Mouse (Mus musculus) MEL (cell line): ENCODE measurements around the gene Apopt1. TPM values are rescaled to one million over a fixed set of nuclear protein-coding genes. Genes with fewer than 3 reads are reported as not detected.
A peak's percentile ranks its signal among the peaks of the same experiment; 100 is the strongest.

Experiments
- DNase-seq: peaks from one replicate; pipeline ENCODE4 v3.0.0; 2011; ENCODE audit warnings: low read depth, low spot score
- H3K27ac ChIP-seq: 2 replicates; pipeline ENCODE4 v1.5.1; 2012; ENCODE audit warnings: low read depth, mild to moderate bottlenecking, control low read depth, low read length, moderate library complexity; ENCODE audit not compliant: control insufficient read depth
- H3K27me3 ChIP-seq, 2 experiments: fragments of 150-350 bp in 1 of 2; sonication (generic) in 1 of 2; 2 replicates each; pipeline ENCODE4 v1.6.1; 2012; ENCODE audit warnings: low read length in 2 of 2, mild to moderate bottlenecking in 2 of 2, improper control_type of control experiment in 1 of 2, moderate library complexity in 1 of 2; ENCODE audit not compliant: insufficient read depth in 2 of 2, control insufficient read depth in 1 of 2
- H3K36me3 ChIP-seq, 2 experiments: 2 replicates each; pipeline ENCODE4 v1.6.1; 2012 to 2014; ENCODE audit warnings: low read length in 2 of 2, improper control_type of control experiment in 1 of 2, inconsistent platforms in 1 of 2, mild to moderate bottlenecking in 1 of 2; ENCODE audit not compliant: insufficient read depth in 2 of 2, control insufficient read depth in 1 of 2
- H3K4me1 ChIP-seq, 2 experiments: fragments of 150-350 bp in 1 of 2; sonication (generic) in 1 of 2; 2 replicates each; pipeline ENCODE4 v1.6.1; 2012; ENCODE audit warnings: low read length in 2 of 2, improper control_type of control experiment in 1 of 2, mild to moderate bottlenecking in 1 of 2; ENCODE audit not compliant: insufficient read depth in 2 of 2, control insufficient read depth in 1 of 2
- H3K4me3 ChIP-seq, 2 experiments: fragments of 150-350 bp in 1 of 2; sonication (generic) in 1 of 2; 2 replicates each; pipeline ENCODE4 v1.5.1; 2012; ENCODE audit warnings: low read depth in 2 of 2, low read length in 2 of 2, mild to moderate bottlenecking in 2 of 2, moderate library complexity in 2 of 2, control low read depth in 1 of 2, improper control_type of control experiment in 1 of 2; ENCODE audit not compliant: control insufficient read depth in 1 of 2, insufficient read depth in 1 of 2
- H3K79me2 ChIP-seq: 2 replicates; pipeline ENCODE4 v1.6.1; 2012; ENCODE audit warnings: mild to moderate bottlenecking, low read length, moderate library complexity; ENCODE audit not compliant: control insufficient read depth, poor library complexity, insufficient read depth
- H3K9ac ChIP-seq: 2 replicates; pipeline ENCODE4 v1.6.1; 2012; ENCODE audit warnings: low read depth, mild to moderate bottlenecking, control low read depth, low read length, moderate library complexity; ENCODE audit not compliant: control insufficient read depth, poor library complexity, severe bottlenecking
- H3K9me3 ChIP-seq: fragments of 150-350 bp; sonication (generic); replicated peaks from 2 replicates; pipeline ENCODE4 v1.6.1; 2012; ENCODE audit warnings: mild to moderate bottlenecking, low read length, improper control_type of control experiment, moderate library complexity; ENCODE audit not compliant: insufficient read depth
- CHD1 ChIP-seq: IDR thresholded peaks from 2 replicates; pipeline ENCODE4 v1.6.1; 2012; ENCODE audit warnings: low read depth, mild to moderate bottlenecking, inconsistent platforms, low read length, improper control_type of control experiment
- E2F4 ChIP-seq: IDR thresholded peaks from 2 replicates; pipeline ENCODE4 v1.6.1; 2011; ENCODE audit warnings: low read depth, low read length, improper control_type of control experiment, borderline replicate concordance
- GATA1 ChIP-seq: IDR thresholded peaks from 2 replicates; pipeline ENCODE4 v1.6.1; 2011; ENCODE audit warnings: low read depth, low read length, improper control_type of control experiment
- HCFC1 ChIP-seq: IDR thresholded peaks from 2 replicates; pipeline ENCODE4 v1.6.1; 2012; ENCODE audit warnings: low read depth, mild to moderate bottlenecking, inconsistent platforms, low read length, improper control_type of control experiment, moderate library complexity
- KAT2A ChIP-seq: conservative IDR thresholded peaks from 2 replicates; pipeline ENCODE4 v1.6.1; 2012; ENCODE audit warnings: low read depth, low read length, improper control_type of control experiment, inconsistent platforms
- MEF2A ChIP-seq: IDR thresholded peaks from 2 replicates; pipeline ENCODE4 v1.6.1; 2014; ENCODE audit warnings: low read depth, mild to moderate bottlenecking, inconsistent platforms, low read length, improper control_type of control experiment; ENCODE audit not compliant: poor library complexity, insufficient replicate concordance, severe bottlenecking; ENCODE audit errors: extremely low read depth
- MXI1 ChIP-seq: IDR thresholded peaks from 2 replicates; pipeline ENCODE4 v1.6.1; 2011; ENCODE audit warnings: mild to moderate bottlenecking, low read depth, low read length, improper control_type of control experiment
- POLR2AphosphoS2 ChIP-seq: IDR thresholded peaks from 2 replicates; pipeline ENCODE4 v1.6.1; 2011; ENCODE audit warnings: low read length, improper control_type of control experiment
- RAD21 ChIP-seq: IDR thresholded peaks from 2 replicates; pipeline ENCODE4 v1.6.1; 2011; ENCODE audit warnings: mild to moderate bottlenecking, low read depth, low read length, improper control_type of control experiment
- RCOR1 ChIP-seq: IDR thresholded peaks from 2 replicates; pipeline ENCODE4 v1.6.1; 2012; ENCODE audit warnings: low read depth, mild to moderate bottlenecking, inconsistent platforms, low read length, improper control_type of control experiment
- SIN3A ChIP-seq: IDR thresholded peaks from 2 replicates; pipeline ENCODE4 v1.6.1; 2012; ENCODE audit warnings: low read length, improper control_type of control experiment, inconsistent platforms
- TCF12 ChIP-seq: IDR thresholded peaks from 2 replicates; pipeline ENCODE4 v1.6.1; 2014; ENCODE audit warnings: low read depth, mild to moderate bottlenecking, inconsistent platforms, low read length, improper control_type of control experiment, moderate library complexity
- UBTF ChIP-seq: IDR thresholded peaks from 2 replicates; pipeline ENCODE4 v1.6.1; 2012; ENCODE audit warnings: low read depth, mild to moderate bottlenecking, inconsistent platforms, low read length, improper control_type of control experiment, moderate library complexity, borderline replicate concordance; ENCODE audit not compliant: insufficient read depth
- ZC3H11A ChIP-seq: IDR thresholded peaks from 2 replicates; pipeline ENCODE4 v1.6.1; 2012; ENCODE audit warnings: low read depth, mild to moderate bottlenecking, inconsistent platforms, low read length, improper control_type of control experiment
- polyA plus RNA-seq, 2 experiments: library from polyadenylated mRNA; stranded (reverse) in 1 of 2; unstranded in 1 of 2; fragments of >175 nt in 1 of 2; fragments of >200 nt in 1 of 2; gene quantifications; 2 replicates each; pipeline versions ENCODE4 v1.2.1 to v1.2.4; 2012; ENCODE audit warnings: low replicate concordance in 2 of 2, low read depth in 1 of 2; ENCODE audit not compliant: insufficient read length in 2 of 2, insufficient read depth in 1 of 2, missing spikeins in 1 of 2
- total RNA-seq: library from RNA; depleted of rRNA; stranded (reverse); fragments of 300-350 nt; gene quantifications from 2 replicates; pipeline ENCODE4 v1.2.3, GENCODE M21; 2012

Gene Apopt1
- total and polyA plus RNA-seq, 3 experiments: 25.7 to 46.5 TPM; not detected in 1

- H3K27me3 ChIP-seq: no peaks in the 10 kb centered on the region
- DNase-seq: no peak
- TF ChIP-seq UBTF (no peak), E2F4 (no peak), RAD21 (no peak), CHD1 (no peak), GATA1 (no peak), MEF2A (no peak), KAT2A (no peak)
- no peaks in the 10 kb centered on the region for H3K4me1 ChIP-seq
- H3K79me2 ChIP-seq: peaks cover 22% of the 10 kb centered on the region
- H3K9ac ChIP-seq: no peak overlapping the region
- no peak overlapping the region for H3K27ac ChIP-seq
- no peaks in the 10 kb centered on the region for H3K36me3 ChIP-seq
- H3K9me3 ChIP-seq: no peaks in the 10 kb centered on the region
- H3K4me3 ChIP-seq: no peak overlapping the region
These were observed 30.3 kb upstream of the Apopt1 start for GRCm38 (mm10) chr12:111682806-111683205.

- no peaks in the 10 kb centered on the region for H3K4me1 ChIP-seq
- TF ChIP-seq POLR2AphosphoS2: 0 out of 2 replicates have a peak, but pooled peaks have one; percentile 32
- no peak for TF ChIP-seq TCF12
- TF ChIP-seq RCOR1: no peak
- TF ChIP-seq, all 39 proteins: peak for 1
- DNase-seq: no peak
- Histone ChIP-seq H3K9me3 (no peaks in the 10 kb centered on the region), H3K36me3 (no peaks in the 10 kb centered on the region), H3K79me2 (no peaks in the 10 kb centered on the region), H3K27ac (no peak overlapping the region), H3K4me3 (no peak overlapping the region), H3K9ac (no peak overlapping the region), H3K27me3 (no peaks in the 10 kb centered on the region)
These were observed 26.7 kb upstream of the Apopt1 start for GRCm38 (mm10) chr12:111686390-111686789.

GRCm38 (mm10) chr12:111687350-111688068, 25.6 kb upstream of the Apopt1 start:
- no peak overlapping the region for H3K9ac ChIP-seq
- no peaks in the 10 kb centered on the region for H3K36me3 ChIP-seq
- no peak for DNase-seq
- no peak for TF ChIP-seq MXI1
- TF ChIP-seq E2F4: no peak
- TF ChIP-seq KAT2A: no peak
- no peak for TF ChIP-seq HCFC1
- no peak for TF ChIP-seq SIN3A
- TF ChIP-seq ZC3H11A: no peak
- H3K4me3 ChIP-seq: no peak overlapping the region
- no peaks in the 10 kb centered on the region for H3K79me2 ChIP-seq
- H3K27me3 ChIP-seq: no peaks in the 10 kb centered on the region
- no peak overlapping the region for H3K27ac ChIP-seq
- no peaks in the 10 kb centered on the region for H3K4me1 ChIP-seq
- H3K9me3 ChIP-seq: no peaks in the 10 kb centered on the region
